Mouse (Mus musculus) bone marrow macrophage, adult 2 months (primary cell): ENCODE measurements at regions not wholly inside any gene's neighbourhood (a gene's known extent, or its start where the extent isn't known, plus 50 kb on each side); places are given as distances from the start of the nearest gene placed in this dataset.

Experiments used
- CTCF ChIP-seq: IDR thresholded peaks from 2 replicates; pipeline ENCODE4 v1.5.1; 2012; ENCODE audit warnings: low read depth, mild to moderate bottlenecking, low read length, moderate library complexity
- POLR2A ChIP-seq: IDR thresholded peaks from 2 replicates; pipeline ENCODE4 v1.6.1; 2012; ENCODE audit warnings: mild to moderate bottlenecking, low read depth, low read length, borderline replicate concordance

- TF ChIP-seq CTCF (no peak), POLR2A (no peak)
These were observed 68.3 kb upstream of the Rbbp6 start for GRCm38 (mm10) chr7:122897148-122897547.
